Mouse (Mus musculus) ES-Bruce4 (cell line): ENCODE measurements around the gene Hs3st3a1. TPM values are rescaled to one million over a fixed set of nuclear protein-coding genes. Genes with fewer than 3 reads are reported as not detected.
A peak's percentile ranks its signal among the peaks of the same experiment; 100 is the strongest.

ENCODE experiments used
- H3K27ac ChIP-seq: 2 replicates; pipeline ENCODE4 v1.5.1; 2012; ENCODE audit warnings: low read length, inconsistent platforms; ENCODE audit not compliant: insufficient read depth
- H3K27me3 ChIP-seq: 2 replicates; pipeline ENCODE4 v1.6.1; 2012; ENCODE audit warnings: mild to moderate bottlenecking, low read length, inconsistent platforms; ENCODE audit not compliant: control insufficient read depth, poor library complexity, insufficient read depth, severe bottlenecking
- H3K36me3 ChIP-seq: 2 replicates; pipeline ENCODE4 v1.6.1; 2012; ENCODE audit warnings: inconsistent platforms, mild to moderate bottlenecking, low read length, moderate library complexity; ENCODE audit not compliant: control insufficient read depth, poor library complexity, insufficient read depth, severe bottlenecking
- H3K4me1 ChIP-seq: one replicate; pipeline ENCODE4 v1.8.1; 2011; ENCODE audit warnings: low read length; ENCODE audit not compliant: control insufficient read depth, insufficient read depth
- H3K4me3 ChIP-seq: 2 replicates; pipeline ENCODE4 v1.5.1; 2011; ENCODE audit warnings: low read depth, mild to moderate bottlenecking, low read length
- H3K9ac ChIP-seq: 2 replicates; pipeline ENCODE4 v1.6.1; 2012; ENCODE audit warnings: low read depth, mild to moderate bottlenecking, inconsistent platforms; ENCODE audit not compliant: poor library complexity, severe bottlenecking
- H3K9me3 ChIP-seq: replicated peaks from 2 replicates; pipeline ENCODE4 v1.6.1; 2012; ENCODE audit warnings: mild to moderate bottlenecking, low read length, inconsistent platforms; ENCODE audit not compliant: control insufficient read depth, poor library complexity, insufficient read depth, severe bottlenecking
- CTCF ChIP-seq: IDR thresholded peaks from one replicate; pipeline ENCODE4 v1.8.1; 2011; ENCODE audit warnings: low read depth, low read length
- EP300 ChIP-seq: IDR thresholded peaks from 2 replicates; pipeline ENCODE4 v1.6.1; 2011; ENCODE audit warnings: low read depth, low read length; ENCODE audit not compliant: insufficient read depth
- POLR2A ChIP-seq: IDR thresholded peaks from one replicate; pipeline ENCODE4 v1.8.1; 2011; ENCODE audit warnings: low read length; ENCODE audit not compliant: insufficient read depth
- polyA plus RNA-seq: library from polyadenylated mRNA; stranded (reverse); fragments of >200 nt; gene quantifications from 2 replicates; pipeline ENCODE4 v1.2.4, GENCODE M21; 2011; ENCODE audit warnings: low read depth; ENCODE audit not compliant: missing spikeins, insufficient read depth, insufficient read length

The Hs3st3a1 gene
- polyA plus RNA-seq, result 0.24 and 0.28 TPM in 2 replicates

GRCm38 (mm10) chr11:64434611-64435545 lies at the start of gene Hs3st3a1:
Gene Hs3st3a1 (plus strand): TSS chr11:64435332.
- Histone ChIP-seq H3K4me3 (peak within 1 kb of the TSS; percentile 54), H3K4me1 (no peaks in the 10 kb centered on the region), H3K9ac (peak within 1 kb of the TSS; percentile 23), H3K27me3 (peaks cover 17% of the 10 kb centered on the region), H3K36me3 (no peaks in the 10 kb centered on the region), H3K9me3 (no peaks in the 10 kb centered on the region), H3K27ac (no peak within 1 kb of the TSS)
- no peak for TF ChIP-seq CTCF
- TF ChIP-seq EP300, result no peak
- TF ChIP-seq POLR2A, result no peak

DNA sequence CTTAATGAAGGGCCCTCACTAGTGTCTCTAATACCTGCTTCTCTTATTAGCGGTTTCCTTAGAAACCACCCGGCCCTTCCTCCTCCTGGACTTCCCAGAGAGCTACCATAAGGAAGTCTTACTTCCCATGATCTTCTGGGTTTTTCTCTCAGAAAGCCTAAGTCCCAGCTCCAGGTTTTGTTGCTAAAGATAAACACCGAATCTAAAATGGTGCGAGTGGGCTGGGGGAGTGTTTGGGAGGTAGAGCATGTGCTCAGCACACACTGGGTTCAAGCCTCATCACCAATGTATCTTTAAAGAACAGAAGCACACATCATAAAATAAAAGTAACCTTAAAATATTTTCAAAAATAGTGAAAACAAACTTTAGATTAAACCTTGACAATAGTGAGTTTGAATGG lies 48.8 kb upstream of the Hs3st3a1 start:
- no peaks in the 10 kb centered on the region for H3K9me3 ChIP-seq

GRCm38 (mm10) chr11:64396331-64396881 lies 38.7 kb upstream of the Hs3st3a1 start:
- Histone ChIP-seq H3K4me1 (no peaks in the 10 kb centered on the region), H3K27ac (no peak overlapping the region), H3K27me3 (no peaks in the 10 kb centered on the region), H3K4me3 (no peak overlapping the region), H3K9me3 (0 out of 2 replicates have a peak, but pooled peaks cover 3% of the 10 kb centered on the region), H3K36me3 (no peaks in the 10 kb centered on the region), H3K9ac (no peak overlapping the region)
- TF ChIP-seq EP300 (no peak), CTCF (no peak), POLR2A (no peak)

More for the DNA sequence above, 48.8 kb upstream of the Hs3st3a1 start:
- no peaks in the 10 kb centered on the region for H3K36me3 ChIP-seq
- no peaks in the 10 kb centered on the region for H3K27me3 ChIP-seq
- no peak overlapping the region for H3K9ac ChIP-seq
- H3K4me3 ChIP-seq, result no peak overlapping the region
- no peak overlapping the region for H3K27ac ChIP-seq
- H3K4me1 ChIP-seq, result no peaks in the 10 kb centered on the region
- TF ChIP-seq EP300, result no peak
- no peak for TF ChIP-seq CTCF
- no peak for TF ChIP-seq POLR2A

- Histone ChIP-seq H3K27ac (no peak overlapping the region), H3K27me3 (no peaks in the 10 kb centered on the region), H3K9me3 (0 out of 2 replicates have a peak, but pooled peaks cover 3% of the 10 kb centered on the region), H3K4me1 (no peaks in the 10 kb centered on the region), H3K9ac (no peak overlapping the region), H3K36me3 (no peaks in the 10 kb centered on the region), H3K4me3 (no peak overlapping the region)
- TF ChIP-seq POLR2A (no peak), CTCF (no peak), EP300 (no peak)
Observed at GRCm38 (mm10) chr11:64396949-64397348, 38.2 kb upstream of the Hs3st3a1 start.

DNA sequence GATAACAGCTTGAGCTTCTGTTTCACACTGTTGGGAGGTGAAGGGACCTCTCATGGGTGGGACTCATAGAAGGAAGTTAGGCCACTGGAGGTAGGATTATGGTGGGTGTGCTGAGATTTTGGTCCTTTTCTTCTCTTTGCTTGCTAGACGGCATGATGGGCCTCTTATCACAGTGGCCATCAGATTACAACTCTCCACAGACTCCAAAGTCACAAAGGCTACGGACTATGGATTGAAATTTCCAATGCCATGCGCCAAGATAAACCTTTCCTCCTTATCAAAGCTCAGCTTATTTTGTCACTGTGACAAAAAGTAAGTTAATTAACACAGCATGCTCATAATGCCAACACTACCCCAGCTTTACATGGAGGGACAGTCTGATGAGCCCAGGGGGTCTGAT lies 37.5 kb upstream of the Hs3st3a1 start:
- no peak overlapping the region for H3K4me3 ChIP-seq
- no peak overlapping the region for H3K27ac ChIP-seq
- 0 out of 2 replicates have a peak, but pooled peaks cover 3% of the 10 kb centered on the region for H3K9me3 ChIP-seq
- H3K27me3 ChIP-seq, result no peaks in the 10 kb centered on the region; the same call in 1 of the 2 replicates
- H3K36me3 ChIP-seq, result no peaks in the 10 kb centered on the region
- no peak overlapping the region for H3K9ac ChIP-seq
- TF ChIP-seq POLR2A (no peak), EP300 (no peak), CTCF (no peak)
- H3K4me1 ChIP-seq, result no peaks in the 10 kb centered on the region
